Mouse (Mus musculus): Measurements from ENCODE around the gene Hoxb3. TPM values are rescaled to one million over a fixed set of nuclear protein-coding genes. Genes with fewer than 3 reads are reported as not detected.

Hoxb3 gene
- polyA plus RNA-seq, 1 experiment from 2014 or later: 3.0 TPM

DNA sequence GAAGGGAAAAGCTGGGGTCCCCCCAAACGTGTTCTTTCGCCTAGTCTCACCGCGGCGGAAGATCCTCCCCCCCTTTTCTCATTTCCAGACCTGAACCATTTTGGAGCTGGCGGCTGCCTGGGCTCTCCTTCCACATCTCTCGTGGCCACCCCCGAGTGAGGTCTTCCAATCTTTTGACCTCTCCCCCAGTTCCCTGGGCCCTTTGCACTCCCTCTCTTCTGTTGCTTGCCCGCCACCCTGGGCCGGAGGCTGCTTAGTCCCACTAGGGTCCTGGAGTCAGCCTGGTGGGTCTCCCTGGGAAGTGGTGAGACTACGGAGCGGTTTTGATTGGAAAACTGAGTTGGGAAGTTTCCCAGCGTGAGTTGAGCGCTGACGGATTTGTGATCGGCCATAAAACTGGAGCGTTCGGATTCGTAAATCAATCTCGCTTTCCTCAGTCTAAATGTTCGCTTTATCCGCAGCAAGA, 2.7 kb downstream of the Hoxb3 start:
- Histone ChIP-seq H3K36me3 (no peaks in the 10 kb centered on the region), H3K27ac (peak overlapping the region; percentile 99), H3K4me1 (peaks cover 21% of the 10 kb centered on the region), H3K4me3 (peak overlapping the region; percentile 58), H3K4me2 (peak overlapping the region; percentile 70), H3K9ac (peak overlapping the region; percentile 59), H3K9me3 (no peaks in the 10 kb centered on the region), H3K27me3 (peaks cover 64% of the 10 kb centered on the region)
- WGBS: 13% methylated on average over 22 of the region's 22 CpGs
- no peak for ATAC-seq (ENCODE audit: borderline replicate concordance, extremely low read depth, low FRiP score, low TSS enrichment)

DNA sequence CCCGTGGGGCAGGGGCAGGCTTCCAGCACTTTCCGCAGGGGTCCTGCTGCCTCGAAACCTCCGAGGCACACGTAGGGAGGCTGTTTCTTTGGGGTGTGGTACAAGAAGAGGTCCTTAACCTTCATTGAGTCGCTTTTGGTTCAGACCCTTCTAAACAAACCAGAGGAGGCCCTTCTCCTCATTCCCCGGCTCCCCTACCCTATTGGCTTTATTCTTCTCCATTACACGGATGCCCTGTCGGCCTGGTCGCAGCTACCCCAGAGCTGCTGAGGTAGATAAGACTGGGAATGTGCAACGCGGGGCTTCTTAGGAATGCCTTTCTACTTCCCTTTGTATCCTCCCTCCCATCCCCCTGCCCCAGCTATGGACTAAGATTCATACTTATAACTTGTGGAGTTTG, 3.6 kb downstream of the Hoxb3 start:
- Histone ChIP-seq H3K27me3 (peaks cover 71% of the 10 kb centered on the region), H3K4me3 (peak overlapping the region; percentile 58), H3K9me3 (no peaks in the 10 kb centered on the region), H3K4me1 (peaks cover 27% of the 10 kb centered on the region), H3K9ac (peak overlapping the region; percentile 59), H3K4me2 (peak overlapping the region; percentile 70), H3K27ac (peak overlapping the region; percentile 99), H3K36me3 (no peaks in the 10 kb centered on the region)
- 8% methylated on average over 12 of the region's 12 CpGs for WGBS
- ATAC-seq (ENCODE audit: borderline replicate concordance, extremely low read depth, low FRiP score, low TSS enrichment): no peak

DNA sequence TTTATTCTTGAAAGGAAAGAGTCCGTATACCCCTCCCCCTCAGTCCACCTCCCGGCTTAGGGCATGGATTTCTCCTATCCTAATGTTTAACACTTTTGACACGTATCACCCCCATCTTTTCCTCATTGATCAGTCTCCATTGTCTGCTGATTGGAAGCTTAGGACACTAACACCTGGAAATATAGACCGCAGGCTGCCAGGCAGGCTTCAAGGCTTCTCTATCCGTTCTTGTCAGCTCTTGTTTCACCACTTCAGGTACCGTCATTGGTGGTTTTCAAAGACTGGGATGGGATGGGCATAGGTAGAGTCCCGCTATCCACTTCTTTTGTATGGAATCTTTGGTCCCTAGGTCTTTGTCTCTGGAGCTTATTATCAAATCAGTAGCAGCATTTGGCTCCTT, 4.0 kb downstream of the Hoxb3 start:
- WGBS: 11% methylated on average over 7 of the region's 7 CpGs
- Histone ChIP-seq H3K4me1 (peaks cover 31% of the 10 kb centered on the region), H3K27me3 (peaks cover 75% of the 10 kb centered on the region), H3K36me3 (no peaks in the 10 kb centered on the region), H3K4me3 (peak overlapping the region; percentile 58), H3K9ac (peak overlapping the region; percentile 59), H3K9me3 (no peaks in the 10 kb centered on the region), H3K4me2 (peak overlapping the region; percentile 70), H3K27ac (peak overlapping the region; percentile 99)
- ATAC-seq (ENCODE audit: borderline replicate concordance, extremely low read depth, low FRiP score, low TSS enrichment): no peak

DNA sequence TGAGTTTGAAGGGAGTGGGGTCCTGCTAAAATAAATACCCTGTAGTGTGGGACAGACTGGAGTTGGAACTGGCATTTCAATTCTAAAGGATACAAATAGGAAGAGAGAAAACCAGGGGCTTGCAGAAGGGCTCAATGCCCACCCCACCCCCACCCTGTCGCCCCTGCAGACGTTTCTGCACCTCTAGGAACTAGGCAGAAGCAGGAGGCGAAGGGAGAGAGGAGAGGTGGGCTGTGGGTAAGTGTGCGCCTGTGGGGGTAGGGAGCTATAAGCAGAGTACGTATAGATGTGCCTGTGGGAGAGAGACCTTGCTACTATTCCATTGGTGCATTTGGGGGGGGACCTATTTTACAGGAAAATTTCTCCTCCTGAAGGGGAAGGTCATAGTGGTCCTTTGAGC, 4.6 kb downstream of the Hoxb3 start:
- H3K36me3 ChIP-seq: no peaks in the 10 kb centered on the region
- no peak for ATAC-seq (ENCODE audit: borderline replicate concordance, extremely low read depth, low FRiP score, low TSS enrichment)
- H3K27me3 ChIP-seq: peaks cover 72% of the 10 kb centered on the region
- H3K4me1 ChIP-seq: peaks cover 31% of the 10 kb centered on the region
- no peaks in the 10 kb centered on the region for H3K9me3 ChIP-seq
- WGBS: 19% methylated on average over 5 of the region's 5 CpGs
- peak overlapping the region; percentile 58 for H3K4me3 ChIP-seq
- H3K27ac ChIP-seq: peak overlapping the region; percentile 99
- peak overlapping the region; percentile 41 for H3K9ac ChIP-seq
- H3K4me2 ChIP-seq: peak overlapping the region; percentile 70

DNA sequence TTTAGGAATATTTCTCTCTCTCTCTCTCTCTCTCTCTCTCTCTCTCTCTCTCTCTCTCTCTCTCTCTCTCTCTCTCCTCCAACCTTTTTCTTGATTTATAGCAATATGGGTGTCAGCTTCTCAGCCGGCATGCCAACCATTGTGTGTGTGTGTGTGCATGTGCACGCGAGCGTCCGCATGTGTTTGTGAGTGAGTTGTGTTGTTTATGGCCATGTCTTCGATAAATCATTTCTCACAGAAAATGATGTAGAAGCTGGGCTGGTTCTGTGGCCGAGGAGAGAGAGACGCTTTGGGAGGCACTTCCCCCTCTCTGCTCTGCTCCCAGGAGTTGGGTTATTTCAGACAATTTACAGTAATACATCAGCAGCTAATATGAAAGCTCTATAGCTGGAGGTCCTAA, 5.5 kb downstream of the Hoxb3 start:
- H3K4me1 ChIP-seq: peaks cover 31% of the 10 kb centered on the region
- H3K4me3 ChIP-seq: peak overlapping the region; percentile 58
- WGBS: 21% methylated on average over 8 of the region's 8 CpGs
- no peak for ATAC-seq (ENCODE audit: borderline replicate concordance, extremely low read depth, low FRiP score, low TSS enrichment)
- H3K4me2 ChIP-seq: peak overlapping the region; percentile 70
- peak overlapping the region; percentile 41; the same call in 1 of the 2 replicates for H3K9ac ChIP-seq
- H3K27ac ChIP-seq: peak overlapping the region; percentile 99
- no peaks in the 10 kb centered on the region for H3K9me3 ChIP-seq
- peaks cover 80% of the 10 kb centered on the region for H3K27me3 ChIP-seq
- no peaks in the 10 kb centered on the region for H3K36me3 ChIP-seq

DNA sequence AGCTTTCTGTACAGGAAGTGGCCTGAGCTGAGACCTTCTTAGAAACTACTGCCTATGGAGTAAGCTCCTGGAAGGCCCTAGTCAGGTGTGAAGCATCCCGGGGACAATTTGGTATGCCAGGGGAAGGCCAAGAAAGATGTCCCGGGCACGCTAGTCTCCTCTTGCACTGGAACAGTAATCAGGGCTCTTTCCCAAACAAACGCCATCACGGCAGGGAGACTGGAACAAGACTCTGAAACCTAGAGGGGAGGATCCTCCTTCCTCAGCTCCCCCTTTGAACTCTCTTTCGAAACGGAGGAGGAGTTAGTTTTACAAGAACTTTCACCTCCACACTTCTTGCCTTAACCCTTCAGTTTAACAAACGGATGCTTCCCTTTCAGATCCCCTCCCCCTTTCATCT, 9.0 kb downstream of the Hoxb3 start:
- ATAC-seq (ENCODE audit: borderline replicate concordance, extremely low read depth, low FRiP score, low TSS enrichment): peak; percentile 40; the same call in 1 of the 2 replicates
- Histone ChIP-seq H3K27me3 (peaks cover 88% of the 10 kb centered on the region), H3K36me3 (no peaks in the 10 kb centered on the region), H3K27ac (peak overlapping the region; percentile 99), H3K9ac (peak overlapping the region; percentile 54), H3K4me3 (peak overlapping the region; percentile 48), H3K4me2 (peak overlapping the region; percentile 80), H3K4me1 (peaks cover 51% of the 10 kb centered on the region), H3K9me3 (no peaks in the 10 kb centered on the region)
- WGBS: 3% methylated on average over 8 of the region's 8 CpGs

DNA sequence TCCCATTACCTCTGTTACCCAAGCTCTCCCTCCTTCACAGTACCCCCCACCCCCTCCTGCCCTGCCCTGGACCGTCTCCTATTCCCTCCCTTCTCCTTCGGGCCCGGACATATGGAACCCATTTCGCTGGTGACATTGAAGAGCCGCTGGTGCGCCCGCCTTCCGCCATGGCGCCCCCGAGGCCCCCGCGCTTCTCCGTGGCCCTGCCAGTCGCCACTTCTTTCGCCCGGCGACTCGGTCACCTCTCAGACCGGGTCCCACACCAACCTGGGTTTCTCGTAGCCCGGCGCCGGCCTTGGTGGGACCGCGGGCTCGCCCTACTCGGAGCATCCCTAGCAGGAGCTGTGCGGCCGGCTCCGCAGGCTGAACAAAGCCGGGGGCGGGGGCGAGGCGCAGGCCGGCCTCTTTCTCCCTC, 9.5 kb downstream of the Hoxb3 start:
- Histone ChIP-seq H3K27me3 (peaks cover 87% of the 10 kb centered on the region), H3K4me2 (peak overlapping the region; percentile 80), H3K9ac (peak overlapping the region; percentile 54), H3K9me3 (no peaks in the 10 kb centered on the region), H3K4me3 (peak overlapping the region; percentile 48), H3K27ac (peak overlapping the region; percentile 99), H3K4me1 (peaks cover 50% of the 10 kb centered on the region), H3K36me3 (no peaks in the 10 kb centered on the region)
- peak; percentile 79 for ATAC-seq (ENCODE audit: borderline replicate concordance, extremely low read depth, low FRiP score, low TSS enrichment)
- 2% methylated on average over 35 of the region's 35 CpGs for WGBS

DNA sequence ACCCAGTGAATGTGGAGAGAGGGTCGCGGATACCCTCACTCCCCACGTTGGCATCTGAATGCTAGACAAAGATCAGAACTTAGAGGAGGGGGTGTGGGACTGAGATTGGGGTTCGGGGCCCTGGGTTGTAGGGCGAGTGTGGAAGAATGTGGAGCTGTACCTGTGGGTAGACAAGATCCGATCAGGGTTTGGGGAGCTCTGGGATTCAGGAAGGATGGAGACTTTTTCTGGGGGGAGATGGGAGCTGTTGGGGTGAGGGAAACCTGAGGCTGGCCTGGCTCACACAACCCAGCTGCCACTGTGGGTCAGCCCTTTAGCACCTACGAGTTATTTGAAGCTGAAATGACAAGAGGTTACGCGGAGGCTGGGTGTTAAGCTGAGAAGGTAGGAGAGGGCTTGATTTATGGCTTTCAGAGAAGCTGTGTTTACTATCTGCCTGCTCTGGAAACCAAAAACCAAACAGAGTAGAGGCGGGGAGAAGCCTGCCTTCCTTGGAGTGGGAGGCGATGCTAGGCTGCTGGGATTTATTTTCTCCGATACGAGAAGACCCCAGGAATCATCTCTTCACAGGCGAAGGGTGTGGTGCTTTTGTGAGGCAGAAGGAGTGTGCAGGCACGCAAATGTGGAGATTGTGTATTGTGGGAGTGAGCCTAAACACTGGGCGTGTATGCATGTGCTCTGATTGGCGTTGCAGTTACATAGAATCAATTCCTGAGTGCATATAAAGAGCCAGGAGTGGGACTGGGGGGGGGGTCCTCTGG, 10.3 kb downstream of the Hoxb3 start:
- Histone ChIP-seq H3K27me3 (peaks cover 87% of the 10 kb centered on the region), H3K4me3 (peak overlapping the region; percentile 48), H3K9me3 (no peaks in the 10 kb centered on the region), H3K4me2 (peak overlapping the region; percentile 80), H3K27ac (peak overlapping the region; percentile 99), H3K4me1 (peaks cover 56% of the 10 kb centered on the region), H3K9ac (peak overlapping the region; percentile 54), H3K36me3 (no peaks in the 10 kb centered on the region)
- no peak for ATAC-seq (ENCODE audit: borderline replicate concordance, extremely low read depth, low FRiP score, low TSS enrichment)
- WGBS: 9% methylated on average over 17 of the region's 17 CpGs

DNA sequence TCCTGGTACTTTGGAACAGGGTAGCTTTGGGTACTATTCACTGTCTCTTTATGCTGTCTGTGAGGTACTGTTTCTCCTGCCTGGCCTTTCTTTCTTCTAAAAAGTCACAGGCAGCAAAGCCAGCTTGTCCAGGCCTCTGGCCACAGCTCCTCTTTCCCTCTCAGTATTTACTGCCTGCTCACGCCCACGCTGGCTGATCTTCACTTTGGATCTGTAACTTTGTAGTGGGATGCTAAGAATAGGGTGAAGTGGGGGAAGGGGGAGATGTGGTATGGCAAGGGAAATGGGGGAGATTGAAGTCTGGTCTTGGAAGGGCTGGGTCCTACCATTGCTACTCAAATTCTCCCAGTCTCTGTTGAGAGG, 10.9 kb downstream of the Hoxb3 start:
- Histone ChIP-seq H3K36me3 (no peaks in the 10 kb centered on the region), H3K27ac (peak overlapping the region; percentile 99), H3K4me3 (peak overlapping the region; percentile 48), H3K4me2 (peak overlapping the region; percentile 80), H3K9ac (peak overlapping the region; percentile 54), H3K9me3 (no peaks in the 10 kb centered on the region), H3K4me1 (peaks cover 62% of the 10 kb centered on the region), H3K27me3 (peaks cover 90% of the 10 kb centered on the region)
- WGBS: 20% methylated on average over 2 of the region's 2 CpGs
- no peak for ATAC-seq (ENCODE audit: borderline replicate concordance, extremely low read depth, low FRiP score, low TSS enrichment)

DNA sequence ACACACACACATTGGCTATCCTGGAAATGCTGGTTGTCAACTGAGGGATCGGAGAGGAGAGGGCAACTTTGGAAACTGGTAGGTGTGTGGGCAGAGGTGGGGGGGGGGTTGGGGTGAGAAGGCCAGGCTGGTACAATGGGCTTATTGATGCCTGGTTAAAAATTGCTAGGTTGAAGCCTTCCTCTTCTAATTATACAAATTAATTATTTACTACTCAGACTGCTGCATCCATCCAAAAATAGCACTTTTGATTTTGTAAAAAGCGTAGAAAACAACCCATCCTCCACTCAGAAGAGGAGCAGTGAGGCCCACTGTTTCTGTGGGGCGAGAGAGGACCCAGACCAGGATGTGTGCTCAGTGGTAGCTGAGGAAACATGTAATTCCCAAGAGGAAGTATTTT, 11.9 kb downstream of the Hoxb3 start:
- H3K4me2 ChIP-seq: peak overlapping the region; percentile 80
- peaks cover 61% of the 10 kb centered on the region for H3K4me1 ChIP-seq
- H3K9ac ChIP-seq: peak overlapping the region; percentile 54
- no peaks in the 10 kb centered on the region for H3K36me3 ChIP-seq
- 18% methylated on average over 3 of the region's 3 CpGs for WGBS
- no peak for ATAC-seq (ENCODE audit: borderline replicate concordance, extremely low read depth, low FRiP score, low TSS enrichment)
- H3K27ac ChIP-seq: peak overlapping the region; percentile 99
- no peaks in the 10 kb centered on the region for H3K9me3 ChIP-seq
- peak overlapping the region; percentile 48 for H3K4me3 ChIP-seq
- peaks cover 84% of the 10 kb centered on the region for H3K27me3 ChIP-seq

DNA sequence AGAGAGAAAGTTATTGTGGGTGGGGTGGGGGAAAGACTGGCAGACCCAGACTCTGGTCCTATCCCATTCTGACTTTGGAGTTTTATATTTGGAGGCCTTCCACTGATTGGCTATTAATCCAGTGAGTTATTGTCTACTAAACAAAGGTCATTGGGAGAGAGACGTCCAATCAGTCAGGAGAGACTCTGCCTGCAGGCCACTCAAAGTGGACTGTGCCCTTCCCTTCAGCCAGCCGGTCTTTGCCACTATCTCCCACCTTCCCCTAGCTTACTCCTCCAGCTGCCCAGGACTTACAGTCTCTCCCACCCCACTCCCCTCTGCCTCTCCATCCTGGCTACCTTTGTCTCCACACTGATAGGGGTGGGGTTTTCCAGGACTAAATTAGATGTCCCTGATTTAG, 13.5 kb downstream of the Hoxb3 start:
- Histone ChIP-seq H3K36me3 (no peaks in the 10 kb centered on the region), H3K27me3 (peaks cover 72% of the 10 kb centered on the region), H3K9me3 (no peaks in the 10 kb centered on the region), H3K4me3 (peak overlapping the region; percentile 48), H3K9ac (peak overlapping the region; percentile 10), H3K27ac (peak overlapping the region; percentile 99), H3K4me2 (peak overlapping the region; percentile 80), H3K4me1 (peaks cover 48% of the 10 kb centered on the region)
- 18% methylated on average over 2 of the region's 2 CpGs for WGBS
- ATAC-seq (ENCODE audit: borderline replicate concordance, extremely low read depth, low FRiP score, low TSS enrichment): no peak

DNA sequence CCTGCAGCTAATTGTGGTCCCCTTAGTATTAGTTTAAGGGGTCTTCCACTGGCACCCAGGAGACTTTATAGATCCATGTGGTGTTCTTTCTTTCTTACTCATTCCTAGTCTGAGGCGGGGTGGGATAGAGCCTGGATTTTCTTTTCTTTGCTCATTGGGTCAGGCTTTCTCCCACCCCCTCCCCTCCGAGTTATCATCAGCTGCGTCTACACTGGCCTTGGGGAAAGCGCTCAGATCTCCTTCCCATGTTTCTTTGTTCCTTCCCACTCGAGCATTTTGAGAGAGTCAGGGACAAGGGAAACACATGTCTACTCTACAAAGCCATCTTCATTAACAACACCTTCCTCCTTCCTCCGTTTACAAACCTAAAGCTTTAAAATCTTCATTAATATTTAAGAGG, 13.9 kb downstream of the Hoxb3 start:
- Histone ChIP-seq H3K27me3 (peaks cover 72% of the 10 kb centered on the region), H3K4me1 (peaks cover 44% of the 10 kb centered on the region), H3K4me2 (peak overlapping the region; percentile 80), H3K9ac (peak overlapping the region; percentile 10), H3K27ac (peak overlapping the region; percentile 99), H3K9me3 (no peaks in the 10 kb centered on the region), H3K4me3 (peak overlapping the region; percentile 48), H3K36me3 (no peaks in the 10 kb centered on the region)
- WGBS: 10% methylated on average over 6 of the region's 6 CpGs
- ATAC-seq (ENCODE audit: borderline replicate concordance, extremely low read depth, low FRiP score, low TSS enrichment): no peak

All from lung, embryonic 15.5 days (tissue).